In the genomic region with DNA sequence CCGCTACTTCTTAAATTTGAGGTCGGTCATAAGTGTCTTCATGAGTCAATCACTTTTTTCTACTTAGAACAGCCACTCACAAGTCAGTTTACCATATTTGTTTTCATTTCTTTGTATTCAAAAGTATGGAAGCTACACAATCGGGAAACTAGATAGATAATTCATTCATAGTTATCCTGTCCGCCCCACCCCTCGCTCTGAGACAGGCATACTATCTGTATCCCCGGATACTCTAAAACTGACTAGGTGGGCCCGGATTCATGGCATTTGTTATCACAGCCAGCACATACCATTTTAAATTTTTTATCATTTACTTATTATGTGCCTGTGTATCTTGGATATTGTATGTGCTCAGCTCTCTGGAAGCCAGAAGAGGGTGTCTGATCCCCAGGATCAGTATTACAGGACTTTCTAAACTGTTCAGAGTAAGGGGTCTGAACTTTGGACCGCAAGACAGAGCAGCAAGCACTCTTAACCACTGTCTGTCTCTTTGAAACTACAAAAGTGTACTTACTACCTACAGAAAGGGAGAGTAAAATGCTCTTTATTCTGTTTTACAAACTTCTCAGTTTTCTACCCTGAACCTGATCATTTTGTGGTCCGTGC, we compare ENCODE assay signal across 8 mouse cellular contexts. TPM values are rescaled to one million over a fixed set of nuclear protein-coding genes. Genes with fewer than 3 reads are reported as not detected.
A peak's percentile ranks its signal among the peaks of the same experiment; 100 is the strongest.
DNase-seq lines count a peak whose midpoint lies in the region; ATAC-seq and TF ChIP-seq lines count a peak whose summit lies in the region.

No protein-coding gene starts in this region.

- TF ChIP-seq POLR2A in olfactory bulb, adult 2 months (IDR thresholded peaks at IDR 0.05; ENCODE audit: insufficient read depth, low read depth, low read length), result no peak

- TF ChIP-seq CTCF in olfactory bulb, adult 2 months (IDR thresholded peaks at IDR 0.05; ENCODE audit: insufficient read depth, low read depth, low read length), result no peak

- H3K9ac ChIP-seq in lung, embryonic 15.5 days, result peak overlapping the region; percentile 94
- peak overlapping the region; percentile 87 for H3K9ac ChIP-seq in embryonic facial prominence, embryonic 14.5 days (ENCODE audit: low read depth, low read length)
- peak overlapping the region; percentile 93 for H3K9ac ChIP-seq in limb, embryonic 11.5 days (ENCODE audit: low read length)

- H3K27me3 ChIP-seq in lung, embryonic 15.5 days, result no peaks in the 10 kb centered on the region
- no peaks in the 10 kb centered on the region for H3K27me3 ChIP-seq in embryonic facial prominence, embryonic 14.5 days (replicated peaks; ENCODE audit: control insufficient read depth, insufficient read depth, low read length)
- H3K27me3 ChIP-seq in limb, embryonic 11.5 days (ENCODE audit: control insufficient read depth, insufficient read depth, low read length), result no peaks in the 10 kb centered on the region

- H3K4me3 ChIP-seq in lung, embryonic 15.5 days, result peak overlapping the region; percentile 96
- peak overlapping the region; percentile 70 for H3K4me3 ChIP-seq in embryonic facial prominence, embryonic 14.5 days (ENCODE audit: low read depth, low read length)
- peak overlapping the region; percentile 58 for H3K4me3 ChIP-seq in limb, embryonic 11.5 days (ENCODE audit: low read depth, low read length)
- peak overlapping the region; percentile 67; the same call in 1 of the 2 replicates for H3K4me3 ChIP-seq in olfactory bulb, adult 2 months (ENCODE audit: insufficient read depth, low read depth, low read length)

- H3K9me3 ChIP-seq in lung, embryonic 15.5 days, result no peaks in the 10 kb centered on the region
- H3K9me3 ChIP-seq in embryonic facial prominence, embryonic 14.5 days (ENCODE audit: control insufficient read depth, low read length), result no peaks in the 10 kb centered on the region
- no peaks in the 10 kb centered on the region for H3K9me3 ChIP-seq in limb, embryonic 11.5 days (ENCODE audit: control insufficient read depth, low read length)

- peaks cover 2% of the 10 kb centered on the region; the same call in 1 of the 2 replicates for H3K36me3 ChIP-seq in lung, embryonic 15.5 days
- H3K36me3 ChIP-seq in embryonic facial prominence, embryonic 14.5 days (ENCODE audit: control insufficient read depth, insufficient read depth, low read length), result no peaks in the 10 kb centered on the region
- H3K36me3 ChIP-seq in limb, embryonic 11.5 days (ENCODE audit: control insufficient read depth, insufficient read depth, low read length), result peaks cover 4% of the 10 kb centered on the region; the same call in 1 of the 2 replicates

- no peak for DNase-seq in lung, postnatal 25 days (ENCODE audit: low spot score)
- DNase-seq in embryonic facial prominence, embryonic 14.5 days (ENCODE audit: low spot score), result no peak
- no peak for DNase-seq in limb, embryonic 11.5 days (ENCODE audit: low spot score)
- no peak for DNase-seq in ovary, postnatal 36 days (ENCODE audit: low spot score)
- no peak for DNase-seq in frontal cortex, adult 2 months (ENCODE audit: extremely low spot score in 1 of 2, low spot score in 1 of 2)
- no peak for DNase-seq in left cerebral cortex, adult 18-20 months (ENCODE audit: low spot score in 2 of 2)

- 34% methylated on average over 9 of the region's 9 CpGs for WGBS in lung, embryonic 15.5 days
- WGBS in embryonic facial prominence, embryonic 14.5 days, result 58% methylated on average over 9 of the region's 9 CpGs
- WGBS in limb, embryonic 11.5 days, result 74% methylated on average over 9 of the region's 9 CpGs
- WGBS in olfactory bulb, adult 2 months, result 31% methylated on average over 9 of the region's 9 CpGs

- no peak for ATAC-seq in lung, embryonic 15.5 days (ENCODE audit: borderline replicate concordance, extremely low read depth, low FRiP score, low TSS enrichment)
- ATAC-seq in embryonic facial prominence, embryonic 14.5 days (ENCODE audit: low read depth), result no peak
- no peak for ATAC-seq in limb, embryonic 11.5 days (ENCODE audit: insufficient number of reproducible peaks, low FRiP score, low TSS enrichment, low read depth)

- peak overlapping the region; percentile 77 for H3K4me2 ChIP-seq in lung, embryonic 15.5 days
- H3K4me2 ChIP-seq in embryonic facial prominence, embryonic 14.5 days (ENCODE audit: low read depth, low read length), result peak overlapping the region; percentile 82
- peak overlapping the region; percentile 79 for H3K4me2 ChIP-seq in limb, embryonic 11.5 days (ENCODE audit: low read depth, severe bottlenecking)

- H3K4me1 ChIP-seq in lung, embryonic 15.5 days, result peaks cover 45% of the 10 kb centered on the region
- peaks cover 16% of the 10 kb centered on the region for H3K4me1 ChIP-seq in embryonic facial prominence, embryonic 14.5 days (ENCODE audit: control insufficient read depth, insufficient read depth, low read length)
- H3K4me1 ChIP-seq in limb, embryonic 11.5 days (ENCODE audit: control insufficient read depth, insufficient read depth, low read length), result peaks cover 9% of the 10 kb centered on the region; the same call in 1 of the 2 replicates
- H3K4me1 ChIP-seq in olfactory bulb, adult 2 months (ENCODE audit: control insufficient read depth, insufficient read depth, low read length), result peaks cover 13% of the 10 kb centered on the region

- H3K27ac ChIP-seq in lung, embryonic 15.5 days, result peak overlapping the region; percentile 100
- H3K27ac ChIP-seq in embryonic facial prominence, embryonic 14.5 days (replicated peaks; ENCODE audit: low read depth, low read length), result peak overlapping the region; percentile 99; the same call in 1 of the 2 replicates
- H3K27ac ChIP-seq in limb, embryonic 11.5 days (replicated peaks; ENCODE audit: low read depth, low read length), result no peak overlapping the region
- H3K27ac ChIP-seq in olfactory bulb, adult 2 months (ENCODE audit: insufficient read depth, low read depth, low read length), result no peak overlapping the region

RNA-seq across cellular contexts. Expression of a gene that starts 2.2 kb away (rescaled TPM):
- polyA plus RNA-seq in lung, embryonic 15.5 days (2015; fragmentation: Nextera tagmentation; extraction: Ambion mirVana), result 46.3 and 46.9 TPM in 2 replicates
- 48.3 and 55.7 TPM in 2 replicates for polyA plus RNA-seq in embryonic facial prominence, embryonic 14.5 days (2014; fragmentation: Nextera tagmentation; extraction: Ambion mirVana)
- polyA plus RNA-seq in limb, embryonic 11.5 days (2014; fragmentation: Nextera tagmentation; extraction: Ambion mirVana), result 68.2 and 68.7 TPM in 2 replicates
- not detected in 2 replicates for polyA plus RNA-seq in olfactory bulb, adult 2 months (2012; ENCODE audit: insufficient read depth, insufficient read length, low replicate concordance, missing spikeins)
- polyA plus RNA-seq in frontal cortex, adult 2 months (2012; rRNA removed), result 25.7 and 26.3 TPM in 2 replicates
- 10 to 100 TPM; 52.7 to 52.9 TPM for total RNA-seq in left cerebral cortex, adult 18-20 months (2021)

RNA-seq across cellular contexts. Expression of a gene that starts 51.2 kb away (rescaled TPM):
- polyA plus RNA-seq in lung, embryonic 15.5 days (2015; fragmentation: Nextera tagmentation; extraction: Ambion mirVana), result 49.5 and 50.6 TPM in 2 replicates
- 46.2 and 46.8 TPM in 2 replicates for polyA plus RNA-seq in embryonic facial prominence, embryonic 14.5 days (2014; fragmentation: Nextera tagmentation; extraction: Ambion mirVana)
- 55.7 and 56.8 TPM in 2 replicates for polyA plus RNA-seq in limb, embryonic 11.5 days (2014; fragmentation: Nextera tagmentation; extraction: Ambion mirVana)
- polyA plus RNA-seq in olfactory bulb, adult 2 months (2012; ENCODE audit: insufficient read depth, insufficient read length, low replicate concordance, missing spikeins), result not detected in 2 replicates
- polyA plus RNA-seq in frontal cortex, adult 2 months (2012; rRNA removed), result 89.1 and 99.5 TPM in 2 replicates
- 100 to 1,000 TPM; 130 to 137 TPM for total RNA-seq in left cerebral cortex, adult 18-20 months (2021)

RNA-seq across cellular contexts. Expression of a gene that starts 57.2 kb away (rescaled TPM):
- 15.6 and 16.1 TPM in 2 replicates for polyA plus RNA-seq in lung, embryonic 15.5 days (2015; fragmentation: Nextera tagmentation; extraction: Ambion mirVana)
- polyA plus RNA-seq in embryonic facial prominence, embryonic 14.5 days (2014; fragmentation: Nextera tagmentation; extraction: Ambion mirVana), result 17.3 and 18.5 TPM in 2 replicates
- polyA plus RNA-seq in limb, embryonic 11.5 days (2014; fragmentation: Nextera tagmentation; extraction: Ambion mirVana), result 21.4 and 21.8 TPM in 2 replicates
- polyA plus RNA-seq in olfactory bulb, adult 2 months (2012; ENCODE audit: insufficient read depth, insufficient read length, low replicate concordance, missing spikeins), result not detected in 2 replicates
- polyA plus RNA-seq in frontal cortex, adult 2 months (2012; rRNA removed), result 42.3 and 47.2 TPM in 2 replicates
- total RNA-seq in left cerebral cortex, adult 18-20 months (2021), result 10 to 100 TPM; 81.7 to 87.4 TPM

Comparison
In these comparisons a context has a peak if more than half of its experiments do, and no peak if none do; other contexts are left out.
1. H3K27ac ChIP-seq: peak in lung, embryonic 15.5 days (single experiment) and embryonic facial prominence, embryonic 14.5 days (single experiment); none in limb, embryonic 11.5 days (single experiment) and olfactory bulb, adult 2 months (single experiment).
2. Peak in every context shown above with its lines, with median percentiles within 50 percentile points of each other: H3K4me2 ChIP-seq, H3K4me3 ChIP-seq and H3K9ac ChIP-seq.